Comparison of ENCODE assay signal across 13 mouse cellular contexts in the genomic region with DNA sequence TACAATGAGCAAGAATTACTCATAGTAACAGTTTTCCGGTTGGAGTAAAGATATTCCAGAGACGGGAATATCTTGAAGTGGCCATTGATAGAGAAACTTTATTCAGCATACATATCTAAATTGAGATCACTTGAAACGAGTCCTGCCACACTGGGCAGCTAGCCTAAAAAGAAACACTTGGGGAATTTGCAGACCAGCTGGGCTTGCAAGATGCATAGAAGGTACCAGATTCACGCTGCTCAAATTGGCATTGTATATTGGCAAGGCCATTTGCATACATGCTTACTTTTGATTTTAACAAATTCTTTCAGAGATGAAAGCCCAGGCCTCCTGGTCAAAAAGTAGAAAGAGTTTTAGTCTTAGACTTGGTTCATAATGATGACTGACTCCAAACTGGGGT.
DNase-seq lines count a peak whose midpoint lies in the region; TF ChIP-seq lines count a peak whose summit lies in the region.
"Had no signal": no experiment of that assay in that cellular context is flagged by ENCODE, and none has a peak within 500 bp of the region (broad histone marks: within the 10 kb centered on the region; RNA-seq: fewer than 3 reads in every experiment).

No protein-coding gene starts in this region.

- peak; percentile 44 to 50 for DNase-seq in cerebellum, postnatal 10 days
- no peak for DNase-seq in cerebellum, postnatal 36 days
- peak; percentile 37 to 47 for DNase-seq in layer of hippocampus, adult 2 months (ENCODE audit: low spot score in 2 of 2)
- no peak for DNase-seq in layer of hippocampus, adult 9-10 months (ENCODE audit: low spot score)
- peak; percentile 83 for DNase-seq in brain, adult 2 months (ENCODE audit: low read depth, low spot score)
- peak; percentile 79 to 89 for DNase-seq in right cerebral cortex, postnatal 10 days (ENCODE audit: low spot score in 2 of 2)
- DNase-seq in kidney, postnatal 25 days, result no peak
- DNase-seq in adrenal gland, postnatal 36 days, result no peak
- DNase-seq: adrenal gland, adult 8-10 months; kidney, postnatal 10 days; lung, adult 2 months; midbrain, embryonic 14.5 days had no signal

- TF ChIP-seq CTCF in layer of hippocampus, adult 2 months (conservative IDR thresholded peaks at IDR 0.05), result no peak

- H3K27ac ChIP-seq in layer of hippocampus, adult 2 months, result peak overlapping the region; percentile 67
- H3K27ac ChIP-seq: hindbrain, embryonic 13.5 days had no signal

- H3K4me3 ChIP-seq in layer of hippocampus, adult 2 months, result no peak overlapping the region
- H3K4me3 ChIP-seq: hindbrain, embryonic 13.5 days had no signal

Comparison
In these comparisons a context has a peak if more than half of its experiments do, and no peak if none do; other contexts are left out.
1. DNase-seq: peak in cerebellum, postnatal 10 days (2 of 2), layer of hippocampus, adult 2 months (2 of 2), brain, adult 2 months (single experiment) and right cerebral cortex, postnatal 10 days (2 of 2); none in cerebellum, postnatal 36 days (0 of 2), layer of hippocampus, adult 9-10 months (single experiment), kidney, postnatal 25 days (0 of 2) and adrenal gland, postnatal 36 days (0 of 2).